Mouse (Mus musculus) thymus, adult 2 months (tissue): ENCODE data around the gene Pax1.

Source experiments
- CTCF ChIP-seq: fragments of 200-500 bp; IDR thresholded peaks from 2 replicates; pipeline ENCODE4 v1.5.1; 2012; ENCODE audit warnings: mild to moderate bottlenecking, control low read depth, low read length, moderate library complexity, borderline replicate concordance; ENCODE audit not compliant: control insufficient read depth, poor library complexity, insufficient read depth; ENCODE audit errors: extremely low read depth
- POLR2A ChIP-seq: fragments of 200-500 bp; IDR thresholded peaks from 2 replicates; pipeline ENCODE4 v1.6.1; 2012; ENCODE audit warnings: mild to moderate bottlenecking, low read length, control low read depth, moderate library complexity; ENCODE audit not compliant: control insufficient read depth, poor library complexity, insufficient read depth; ENCODE audit errors: extremely low read depth

DNA sequence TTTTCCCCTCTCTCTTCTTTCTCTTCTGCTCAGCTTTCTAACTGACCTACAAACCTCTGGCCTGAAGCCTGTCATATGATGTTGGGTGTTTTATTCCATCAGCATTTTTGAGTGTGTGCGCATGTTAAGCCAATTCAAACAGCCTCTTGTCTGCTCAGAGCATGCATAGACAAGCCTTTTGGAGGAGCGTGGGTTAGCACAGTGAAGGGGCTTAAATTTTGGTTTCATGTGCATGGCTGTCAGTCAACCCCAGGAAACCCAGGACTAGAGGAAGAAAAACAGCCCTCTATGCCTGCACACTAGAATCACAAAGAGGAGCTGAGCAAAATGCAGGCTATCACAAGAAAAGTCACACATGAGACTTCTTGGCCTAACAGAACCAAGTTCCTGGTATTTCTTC is 36.5 kb upstream of the Pax1 start:
- TF ChIP-seq CTCF (no peak), POLR2A (no peak)
